Mouse (Mus musculus): ENCODE measurements at regions not wholly inside any gene's neighbourhood (a gene's known extent, or its start where the extent isn't known, plus 50 kb on each side); places are given as distances from the start of the nearest gene placed in this dataset.

GRCm38 (mm10) chr2:11853210-11853973 lies 75.7 kb downstream of the Ankrd16 start:
- H3K9me3 ChIP-seq (replicated peaks; ENCODE audit: control insufficient read depth, low read length): no peaks in the 10 kb centered on the region
- peak; percentile 72; the same call in 1 of the 2 replicates for ATAC-seq (ENCODE audit: insufficient read depth, low FRiP score)
- no peak overlapping the region for H3K27ac ChIP-seq (ENCODE audit: low read length)
- no peaks in the 10 kb centered on the region for H3K27me3 ChIP-seq (ENCODE audit: control insufficient read depth, insufficient read depth, low read length)
- no peaks in the 10 kb centered on the region for H3K4me1 ChIP-seq (ENCODE audit: control insufficient read depth, insufficient read depth, low read length)
- H3K4me2 ChIP-seq (ENCODE audit: low read depth, low read length): no peak overlapping the region
- H3K4me3 ChIP-seq (replicated peaks; ENCODE audit: low read length): no peak overlapping the region
- no peak overlapping the region for H3K9ac ChIP-seq (ENCODE audit: low read length)
- 17% methylated on average over 2 of the region's 2 CpGs for WGBS
- no peaks in the 10 kb centered on the region for H3K36me3 ChIP-seq (ENCODE audit: control insufficient read depth, insufficient read depth, low read length)

- H3K27me3 ChIP-seq (ENCODE audit: control insufficient read depth, insufficient read depth, low read length): no peaks in the 10 kb centered on the region
- H3K4me3 ChIP-seq (replicated peaks; ENCODE audit: low read length): no peak overlapping the region
- no peak for ATAC-seq (ENCODE audit: insufficient read depth, low FRiP score)
- no peak overlapping the region for H3K4me2 ChIP-seq (ENCODE audit: low read depth, low read length)
- H3K4me1 ChIP-seq (ENCODE audit: control insufficient read depth, insufficient read depth, low read length): no peaks in the 10 kb centered on the region
- WGBS: 29% methylated on average over 2 of the region's 2 CpGs
- no peaks in the 10 kb centered on the region for H3K36me3 ChIP-seq (ENCODE audit: control insufficient read depth, insufficient read depth, low read length)
- no peak overlapping the region for H3K9ac ChIP-seq (ENCODE audit: low read length)
- H3K27ac ChIP-seq (ENCODE audit: low read length): no peak overlapping the region
- no peaks in the 10 kb centered on the region for H3K9me3 ChIP-seq (replicated peaks; ENCODE audit: control insufficient read depth, low read length)
Observed at GRCm38 (mm10) chr2:11869983-11870382, 92.3 kb downstream of the Ankrd16 start.

- WGBS: 17% methylated on average over 1 of the region's 1 CpGs
- no peak for ATAC-seq (ENCODE audit: insufficient read depth, low FRiP score)
Observed at GRCm38 (mm10) chr2:11880005-11880404, 102.3 kb downstream of the Ankrd16 start.

GRCm38 (mm10) chr2:11894792-11895568 lies 117.3 kb downstream of the Ankrd16 start:
- no peak overlapping the region for H3K4me3 ChIP-seq (replicated peaks; ENCODE audit: low read length)
- H3K27me3 ChIP-seq (ENCODE audit: control insufficient read depth, insufficient read depth, low read length): no peaks in the 10 kb centered on the region
- 74% methylated on average over 7 of the region's 7 CpGs for WGBS
- H3K4me1 ChIP-seq (ENCODE audit: control insufficient read depth, insufficient read depth, low read length): no peaks in the 10 kb centered on the region
- H3K27ac ChIP-seq (ENCODE audit: low read length): no peak overlapping the region
- H3K9me3 ChIP-seq (replicated peaks; ENCODE audit: control insufficient read depth, low read length): no peaks in the 10 kb centered on the region
- H3K4me2 ChIP-seq (ENCODE audit: low read depth, low read length): no peak overlapping the region
- no peak for ATAC-seq (ENCODE audit: insufficient read depth, low FRiP score)
- no peaks in the 10 kb centered on the region for H3K36me3 ChIP-seq (ENCODE audit: control insufficient read depth, insufficient read depth, low read length)
- no peak overlapping the region for H3K9ac ChIP-seq (ENCODE audit: low read length)

More at GRCm38 (mm10) chr2:11880005-11880404, 102.3 kb downstream of the Ankrd16 start:
- Histone ChIP-seq H3K9me3 (replicated peaks; ENCODE audit: control insufficient read depth, low read length) (no peaks in the 10 kb centered on the region), H3K9ac (ENCODE audit: low read length) (no peak overlapping the region), H3K27me3 (ENCODE audit: control insufficient read depth, insufficient read depth, low read length) (no peaks in the 10 kb centered on the region), H3K27ac (ENCODE audit: low read length) (no peak overlapping the region), H3K4me3 (replicated peaks; ENCODE audit: low read length) (no peak overlapping the region), H3K4me1 (ENCODE audit: control insufficient read depth, insufficient read depth, low read length) (no peaks in the 10 kb centered on the region), H3K36me3 (ENCODE audit: control insufficient read depth, insufficient read depth, low read length) (no peaks in the 10 kb centered on the region), H3K4me2 (ENCODE audit: low read depth, low read length) (no peak overlapping the region)

- Histone ChIP-seq H3K4me2 (ENCODE audit: low read depth, low read length) (no peak overlapping the region), H3K9me3 (replicated peaks; ENCODE audit: control insufficient read depth, low read length) (no peaks in the 10 kb centered on the region), H3K27ac (ENCODE audit: low read length) (no peak overlapping the region), H3K27me3 (ENCODE audit: control insufficient read depth, insufficient read depth, low read length) (no peaks in the 10 kb centered on the region), H3K4me1 (ENCODE audit: control insufficient read depth, insufficient read depth, low read length) (no peaks in the 10 kb centered on the region), H3K36me3 (ENCODE audit: control insufficient read depth, insufficient read depth, low read length) (no peaks in the 10 kb centered on the region), H3K4me3 (replicated peaks; ENCODE audit: low read length) (no peak overlapping the region), H3K9ac (ENCODE audit: low read length) (no peak overlapping the region)
- no peak for ATAC-seq (ENCODE audit: insufficient read depth, low FRiP score)
- WGBS: 70% methylated on average over 11 of the region's 11 CpGs
Observed at GRCm38 (mm10) chr2:11899698-11900660, 122.3 kb downstream of the Ankrd16 start.

- Histone ChIP-seq H3K4me3 (replicated peaks; ENCODE audit: low read length) (no peak overlapping the region), H3K9ac (ENCODE audit: low read length) (no peak overlapping the region), H3K36me3 (ENCODE audit: control insufficient read depth, insufficient read depth, low read length) (no peaks in the 10 kb centered on the region), H3K4me2 (ENCODE audit: low read depth, low read length) (no peak overlapping the region), H3K27me3 (ENCODE audit: control insufficient read depth, insufficient read depth, low read length) (no peaks in the 10 kb centered on the region), H3K27ac (ENCODE audit: low read length) (no peak overlapping the region), H3K4me1 (ENCODE audit: control insufficient read depth, insufficient read depth, low read length) (no peaks in the 10 kb centered on the region), H3K9me3 (replicated peaks; ENCODE audit: control insufficient read depth, low read length) (no peaks in the 10 kb centered on the region)
- WGBS: 86% methylated on average over 1 of the region's 1 CpGs
- no peak for ATAC-seq (ENCODE audit: insufficient read depth, low FRiP score)
Observed at GRCm38 (mm10) chr2:11914782-11915181, 137.1 kb downstream of the Ankrd16 start.

GRCm38 (mm10) chr2:11917373-11917772 lies 139.7 kb downstream of the Ankrd16 start:
- Histone ChIP-seq H3K27ac (ENCODE audit: low read length) (no peak overlapping the region), H3K36me3 (ENCODE audit: control insufficient read depth, insufficient read depth, low read length) (no peaks in the 10 kb centered on the region), H3K9me3 (replicated peaks; ENCODE audit: control insufficient read depth, low read length) (no peaks in the 10 kb centered on the region), H3K9ac (ENCODE audit: low read length) (no peak overlapping the region), H3K4me1 (ENCODE audit: control insufficient read depth, insufficient read depth, low read length) (no peaks in the 10 kb centered on the region), H3K4me2 (ENCODE audit: low read depth, low read length) (no peak overlapping the region), H3K4me3 (replicated peaks; ENCODE audit: low read length) (no peak overlapping the region), H3K27me3 (ENCODE audit: control insufficient read depth, insufficient read depth, low read length) (no peaks in the 10 kb centered on the region)
- ATAC-seq (ENCODE audit: insufficient read depth, low FRiP score): no peak

GRCm38 (mm10) chr2:11918070-11918469 lies 140.4 kb downstream of the Ankrd16 start:
- Histone ChIP-seq H3K27ac (ENCODE audit: low read length) (no peak overlapping the region), H3K4me1 (ENCODE audit: control insufficient read depth, insufficient read depth, low read length) (no peaks in the 10 kb centered on the region), H3K4me3 (replicated peaks; ENCODE audit: low read length) (no peak overlapping the region), H3K4me2 (ENCODE audit: low read depth, low read length) (no peak overlapping the region), H3K9ac (ENCODE audit: low read length) (no peak overlapping the region), H3K9me3 (replicated peaks; ENCODE audit: control insufficient read depth, low read length) (no peaks in the 10 kb centered on the region), H3K27me3 (ENCODE audit: control insufficient read depth, insufficient read depth, low read length) (no peaks in the 10 kb centered on the region), H3K36me3 (ENCODE audit: control insufficient read depth, insufficient read depth, low read length) (no peaks in the 10 kb centered on the region)
- WGBS: 69% methylated on average over 5 of the region's 5 CpGs
- no peak for ATAC-seq (ENCODE audit: insufficient read depth, low FRiP score)

All from stomach, embryonic 16.5 days (tissue).